Mouse (Mus musculus) olfactory bulb, adult 2 months (tissue): ENCODE measurements around the gene Tnip2.

Experiments used
- CTCF ChIP-seq: fragments of 200-500 bp; IDR thresholded peaks from 2 replicates; pipeline ENCODE4 v1.5.1; 2012; ENCODE audit warnings: low read depth, mild to moderate bottlenecking, low read length, moderate library complexity; ENCODE audit not compliant: insufficient read depth
- POLR2A ChIP-seq: fragments of 200-500 bp; IDR thresholded peaks from 2 replicates; pipeline ENCODE4 v1.6.1; 2012; ENCODE audit warnings: mild to moderate bottlenecking, low read depth, low read length, moderate library complexity; ENCODE audit not compliant: insufficient read depth

GRCm38 (mm10) chr5:34533066-34533465 lies 19.3 kb upstream of the Tnip2 start:
- TF ChIP-seq CTCF = no peak
- no peak for TF ChIP-seq POLR2A
